Mouse (Mus musculus): Measurements from ENCODE around the gene Dnaja2. TPM values are rescaled to one million over a fixed set of nuclear protein-coding genes. Genes with fewer than 3 reads are reported as not detected.

Gene Dnaja2
- polyA plus RNA-seq, 1 experiment = 104 TPM

GRCm38 (mm10) chr8:85559966-85560365, 4.8 kb upstream of the Dnaja2 start:
- Histone ChIP-seq H3K4me3 (ENCODE audit: insufficient read depth, low read depth, low read length) (no peak overlapping the region), H3K4me1 (ENCODE audit: control insufficient read depth, insufficient read depth, low read length) (no peaks in the 10 kb centered on the region), H3K27ac (ENCODE audit: insufficient read depth, low read depth, low read length) (no peak overlapping the region)
- WGBS = 65% methylated on average over 2 of the region's 2 CpGs
- no peak for TF ChIP-seq POLR2A (IDR thresholded peaks at IDR 0.05; ENCODE audit: insufficient read depth, low read depth, low read length)
- no peak for TF ChIP-seq CTCF (IDR thresholded peaks at IDR 0.05; ENCODE audit: insufficient read depth, low read depth, low read length)

- no peak overlapping the region for H3K4me3 ChIP-seq (ENCODE audit: insufficient read depth, low read depth, low read length)
- no peak overlapping the region for H3K27ac ChIP-seq (ENCODE audit: insufficient read depth, low read depth, low read length)
- WGBS = 100% methylated on average over 1 of the region's 1 CpGs
- no peaks in the 10 kb centered on the region for H3K4me1 ChIP-seq (ENCODE audit: control insufficient read depth, insufficient read depth, low read length)
- TF ChIP-seq CTCF (IDR thresholded peaks at IDR 0.05; ENCODE audit: insufficient read depth, low read depth, low read length) = no peak
- no peak for TF ChIP-seq POLR2A (IDR thresholded peaks at IDR 0.05; ENCODE audit: insufficient read depth, low read depth, low read length)
These were observed 4.1 kb upstream of the Dnaja2 start for GRCm38 (mm10) chr8:85559201-85559600.

GRCm38 (mm10) chr8:85557601-85557986, 2.5 kb upstream of the Dnaja2 start:
- 62% methylated on average over 3 of the region's 3 CpGs for WGBS
- no peak overlapping the region for H3K27ac ChIP-seq (ENCODE audit: insufficient read depth, low read depth, low read length)
- H3K4me3 ChIP-seq (ENCODE audit: insufficient read depth, low read depth, low read length) = no peak overlapping the region
- H3K4me1 ChIP-seq (ENCODE audit: control insufficient read depth, insufficient read depth, low read length) = no peaks in the 10 kb centered on the region
- no peak for TF ChIP-seq POLR2A (IDR thresholded peaks at IDR 0.05; ENCODE audit: insufficient read depth, low read depth, low read length)
- TF ChIP-seq CTCF (IDR thresholded peaks at IDR 0.05; ENCODE audit: insufficient read depth, low read depth, low read length) = no peak

DNA sequence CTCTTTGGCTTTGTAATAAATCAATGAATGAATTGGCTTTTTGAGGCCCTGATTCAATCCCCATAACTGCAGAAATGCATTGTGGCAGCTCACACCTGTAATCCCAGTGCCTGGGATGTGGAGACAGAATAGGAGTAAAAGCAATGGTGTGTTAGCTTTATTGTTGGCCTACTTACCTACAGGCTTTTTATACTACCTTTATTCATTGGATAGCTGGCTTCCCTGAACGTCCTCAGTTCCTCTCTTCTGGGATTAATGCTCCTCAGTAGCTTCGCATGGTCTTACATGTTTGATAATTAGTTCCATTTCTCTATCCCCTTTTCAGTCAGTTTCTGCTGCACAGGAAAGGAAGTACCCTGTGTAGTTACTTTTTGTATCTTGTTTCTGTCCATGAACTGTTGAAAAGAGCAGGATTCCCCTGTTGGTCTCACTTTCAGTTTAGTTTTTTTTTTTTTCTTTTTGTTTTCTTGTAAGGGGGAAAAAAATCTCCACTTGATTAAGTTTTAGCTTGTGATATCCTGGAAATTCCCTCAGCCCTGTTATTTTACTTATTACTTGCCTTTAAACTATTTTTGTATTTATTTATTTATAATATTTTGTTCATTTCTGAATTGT, 1.9 kb upstream of the Dnaja2 start:
- WGBS = 82% methylated on average over 2 of the region's 2 CpGs
- Histone ChIP-seq H3K4me1 (ENCODE audit: control insufficient read depth, insufficient read depth, low read length) (no peaks in the 10 kb centered on the region), H3K27ac (ENCODE audit: insufficient read depth, low read depth, low read length) (no peak overlapping the region), H3K4me3 (ENCODE audit: insufficient read depth, low read depth, low read length) (no peak overlapping the region)
- TF ChIP-seq CTCF (IDR thresholded peaks at IDR 0.05; ENCODE audit: insufficient read depth, low read depth, low read length) (no peak), POLR2A (IDR thresholded peaks at IDR 0.05; ENCODE audit: insufficient read depth, low read depth, low read length) (no peak)

GRCm38 (mm10) chr8:85554391-85555180, 558 bp downstream of the Dnaja2 start:
- peak overlapping the region; percentile 78 for H3K27ac ChIP-seq (ENCODE audit: insufficient read depth, low read depth, low read length)
- TF ChIP-seq CTCF (IDR thresholded peaks at IDR 0.05; ENCODE audit: insufficient read depth, low read depth, low read length) = no peak
- no peak for TF ChIP-seq POLR2A (IDR thresholded peaks at IDR 0.05; ENCODE audit: insufficient read depth, low read depth, low read length)
- H3K4me3 ChIP-seq (ENCODE audit: insufficient read depth, low read depth, low read length) = peak overlapping the region; percentile 98
- WGBS = under 1% methylated on average over 66 of the region's 66 CpGs
- no peaks in the 10 kb centered on the region for H3K4me1 ChIP-seq (ENCODE audit: control insufficient read depth, insufficient read depth, low read length)

- 76% methylated on average over 1 of the region's 1 CpGs for WGBS
- no peak overlapping the region for H3K4me3 ChIP-seq (ENCODE audit: insufficient read depth, low read depth, low read length)
- no peak overlapping the region for H3K27ac ChIP-seq (ENCODE audit: insufficient read depth, low read depth, low read length)
- no peaks in the 10 kb centered on the region for H3K4me1 ChIP-seq (ENCODE audit: control insufficient read depth, insufficient read depth, low read length)
- TF ChIP-seq POLR2A (IDR thresholded peaks at IDR 0.05; ENCODE audit: insufficient read depth, low read depth, low read length) = no peak
- TF ChIP-seq CTCF (IDR thresholded peaks at IDR 0.05; ENCODE audit: insufficient read depth, low read depth, low read length) = no peak
These were observed 3.2 kb downstream of the Dnaja2 start for GRCm38 (mm10) chr8:85551934-85552333.

DNA sequence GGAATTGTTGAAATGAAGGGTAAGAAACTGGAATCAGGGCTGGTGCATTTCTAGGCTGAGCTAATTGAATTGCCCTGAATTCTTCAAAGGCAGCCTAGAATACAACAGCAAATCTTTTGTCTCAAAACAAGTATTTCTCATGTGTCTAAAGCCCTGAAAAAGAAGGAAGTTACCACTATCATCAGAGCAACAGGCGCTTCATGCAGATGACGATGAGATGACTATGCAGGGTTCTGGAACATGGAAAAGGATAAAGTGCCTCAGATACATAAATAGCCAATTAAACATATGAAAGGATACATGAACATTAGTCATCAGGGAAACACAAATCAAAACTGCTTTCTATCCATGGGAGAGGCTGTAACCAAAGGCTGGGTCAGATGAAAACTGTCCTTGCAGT, 18.8 kb downstream of the Dnaja2 start:
- no peak overlapping the region for H3K27ac ChIP-seq (ENCODE audit: insufficient read depth, low read depth, low read length)
- H3K4me3 ChIP-seq (ENCODE audit: insufficient read depth, low read depth, low read length) = no peak overlapping the region
- TF ChIP-seq POLR2A (IDR thresholded peaks at IDR 0.05; ENCODE audit: insufficient read depth, low read depth, low read length) (no peak), CTCF (IDR thresholded peaks at IDR 0.05; ENCODE audit: insufficient read depth, low read depth, low read length) (no peak)
- WGBS = 93% methylated on average over 2 of the region's 2 CpGs
- H3K4me1 ChIP-seq (ENCODE audit: control insufficient read depth, insufficient read depth, low read length) = no peaks in the 10 kb centered on the region

DNA sequence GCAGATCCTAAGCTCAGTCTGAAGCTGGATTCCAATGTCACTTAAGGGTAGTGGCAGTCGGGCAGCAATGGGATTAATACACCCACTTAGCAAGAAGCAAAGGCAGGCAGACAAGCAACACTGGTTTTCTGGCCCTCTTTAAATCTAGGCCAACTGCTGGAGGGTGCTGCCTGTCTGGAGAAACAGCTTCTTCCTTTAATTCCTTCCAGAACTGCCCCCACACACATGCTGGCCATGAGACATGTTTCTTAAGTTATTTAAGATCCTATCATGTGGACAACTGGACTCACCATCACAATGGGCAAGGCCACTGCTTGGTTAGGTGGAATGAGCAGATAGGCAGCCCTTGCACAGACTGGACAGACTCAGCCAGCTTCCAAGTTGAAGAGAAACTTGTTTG, 21.0 kb downstream of the Dnaja2 start:
- Histone ChIP-seq H3K4me1 (ENCODE audit: control insufficient read depth, insufficient read depth, low read length) (no peaks in the 10 kb centered on the region), H3K27ac (ENCODE audit: insufficient read depth, low read depth, low read length) (no peak overlapping the region), H3K4me3 (ENCODE audit: insufficient read depth, low read depth, low read length) (no peak overlapping the region)
- 55% methylated on average over 1 of the region's 1 CpGs for WGBS
- no peak for TF ChIP-seq POLR2A (IDR thresholded peaks at IDR 0.05; ENCODE audit: insufficient read depth, low read depth, low read length)
- no peak for TF ChIP-seq CTCF (IDR thresholded peaks at IDR 0.05; ENCODE audit: insufficient read depth, low read depth, low read length)

- WGBS = 95% methylated on average over 2 of the region's 2 CpGs
- Histone ChIP-seq H3K27ac (ENCODE audit: insufficient read depth, low read depth, low read length) (no peak overlapping the region), H3K4me3 (ENCODE audit: insufficient read depth, low read depth, low read length) (no peak overlapping the region), H3K4me1 (ENCODE audit: control insufficient read depth, insufficient read depth, low read length) (no peaks in the 10 kb centered on the region)
- TF ChIP-seq CTCF (IDR thresholded peaks at IDR 0.05; ENCODE audit: insufficient read depth, low read depth, low read length) (no peak), POLR2A (IDR thresholded peaks at IDR 0.05; ENCODE audit: insufficient read depth, low read depth, low read length) (no peak)
These were observed 21.7 kb downstream of the Dnaja2 start for GRCm38 (mm10) chr8:85533434-85533833.
